Mouse (Mus musculus): ENCODE results near the gene Pnpla2.

Gene Pnpla2

GRCm38 (mm10) chr7:141468522-141469211 lies 13.7 kb downstream of the Pnpla2 start:
- peak; percentile 66 for DNase-seq

GRCm38 (mm10) chr7:141469352-141469751 lies 14.4 kb downstream of the Pnpla2 start:
- DNase-seq: no peak

GRCm38 (mm10) chr7:141469901-141470636 lies 15.1 kb downstream of the Pnpla2 start:
- DNase-seq: no peak

GRCm38 (mm10) chr7:141470637-141470944 lies 15.6 kb downstream of the Pnpla2 start:
- DNase-seq: no peak

GRCm38 (mm10) chr7:141471236-141471635 lies 16.2 kb downstream of the Pnpla2 start:
- DNase-seq: no peak

GRCm38 (mm10) chr7:141472226-141472625 lies 17.2 kb downstream of the Pnpla2 start:
- DNase-seq: no peak

GRCm38 (mm10) chr7:141472763-141473162 lies 17.8 kb downstream of the Pnpla2 start:
- DNase-seq: no peak

GRCm38 (mm10) chr7:141474160-141474559 lies 19.2 kb downstream of the Pnpla2 start:
- DNase-seq: no peak

GRCm38 (mm10) chr7:141475011-141475804 lies 20.2 kb downstream of the Pnpla2 start, which contains the start of the genes Polr2l and Tspan4:
Gene Polr2l (minus strand): TSS chr7:141475132.
Gene Tspan4 (plus strand): TSS chr7:141475240.
- DNase-seq: peak; percentile 91

GRCm38 (mm10) chr7:141475805-141476158 lies 20.8 kb downstream of the Pnpla2 start:
- no peak for DNase-seq

- peak; percentile 46 for DNase-seq
Measured at GRCm38 (mm10) chr7:141476226-141476980, 21.4 kb downstream of the Pnpla2 start.

GRCm38 (mm10) chr7:141476981-141477370 lies 22.0 kb downstream of the Pnpla2 start:
- DNase-seq: no peak

GRCm38 (mm10) chr7:141477578-141478269 lies 22.7 kb downstream of the Pnpla2 start:
- peak; percentile 32 for DNase-seq

- no peak for DNase-seq
Measured at GRCm38 (mm10) chr7:141478270-141478748, 23.3 kb downstream of the Pnpla2 start.

GRCm38 (mm10) chr7:141480842-141481497 lies 26.0 kb downstream of the Pnpla2 start:
- DNase-seq: peak; percentile 73

- DNase-seq: peak; percentile 67
Measured at GRCm38 (mm10) chr7:141481498-141482401, 26.8 kb downstream of the Pnpla2 start.

- DNase-seq: no peak
Measured at GRCm38 (mm10) chr7:141482531-141483024, 27.6 kb downstream of the Pnpla2 start.

- no peak for DNase-seq
Measured at GRCm38 (mm10) chr7:141483114-141483653, 28.2 kb downstream of the Pnpla2 start.

- DNase-seq: no peak
Measured at GRCm38 (mm10) chr7:141484186-141485120, 29.5 kb downstream of the Pnpla2 start.

Measured in thymus, postnatal 4 days (tissue).